Mouse (Mus musculus) CH12.LX (cell line): Measurements from ENCODE around the gene Bmp7. TPM values are rescaled to one million over a fixed set of nuclear protein-coding genes. Genes with fewer than 3 reads are reported as not detected.

ENCODE experiments used
- DNase-seq: peaks from one replicate; pipeline ENCODE4 v3.0.0-alpha.2; 2013; ENCODE audit errors: extremely low read depth
- H3K27ac ChIP-seq: 2 replicates; pipeline ENCODE4 v1.5.1; 2012; ENCODE audit warnings: low read depth, mild to moderate bottlenecking, control low read depth, moderate library complexity; ENCODE audit not compliant: insufficient read depth
- H3K27me3 ChIP-seq: replicated peaks from 2 replicates; pipeline ENCODE3; 2012; ENCODE audit warnings: inconsistent platforms
- H3K36me3 ChIP-seq, 2 experiments: replicated peaks in 1 of 2; 2 replicates each; pipeline versions ENCODE3 to v1.6.1; 2012; ENCODE audit warnings: inconsistent platforms in 1 of 2, low read length in 1 of 2, mild to moderate bottlenecking in 1 of 2, mixed read lengths in 1 of 2, moderate library complexity in 1 of 2; ENCODE audit not compliant: control insufficient read depth in 1 of 2, insufficient read depth in 1 of 2
- H3K4me1 ChIP-seq, 2 experiments: 2 replicates each; pipeline ENCODE4 v1.6.1; 2012; ENCODE audit warnings: inconsistent platforms in 1 of 2, moderate library complexity in 1 of 2; ENCODE audit not compliant: insufficient read depth in 2 of 2, control insufficient read depth in 1 of 2
- H3K4me2 ChIP-seq: 2 replicates; pipeline ENCODE4 v1.6.1; 2012; ENCODE audit warnings: low read depth, mild to moderate bottlenecking, control low read depth; ENCODE audit not compliant: poor library complexity, insufficient read depth, severe bottlenecking
- H3K4me3 ChIP-seq, 3 experiments: fragments of 150-350 bp in 1 of 3; sonication (generic) in 1 of 3; replicated peaks in 1 of 3; 2 replicates each; pipeline versions ENCODE3 to v1.5.1; 2011 to 2012; ENCODE audit warnings: low read depth in 2 of 3, low read length in 2 of 3, mild to moderate bottlenecking in 2 of 3, moderate library complexity in 2 of 3, control low read depth in 1 of 3, improper control_type of control experiment in 1 of 3, inconsistent platforms in 1 of 3, mixed read lengths in 1 of 3; ENCODE audit not compliant: poor library complexity in 1 of 3
- H3K79me2 ChIP-seq: replicated peaks from 2 replicates; pipeline ENCODE4 v1.6.1; 2012; ENCODE audit warnings: mild to moderate bottlenecking, moderate library complexity; ENCODE audit not compliant: control insufficient read depth, poor library complexity, insufficient read depth, severe bottlenecking; ENCODE audit errors: extremely low read depth
- H3K9ac ChIP-seq: 2 replicates; pipeline ENCODE4 v1.6.1; 2012; ENCODE audit warnings: low read depth, mild to moderate bottlenecking, control low read depth, moderate library complexity; ENCODE audit not compliant: insufficient read depth
- H3K9me3 ChIP-seq: replicated peaks from 2 replicates; pipeline ENCODE3; 2012; ENCODE audit warnings: low read length, inconsistent platforms, mixed read lengths
- BHLHE40 ChIP-seq: IDR thresholded peaks from 2 replicates; pipeline ENCODE4 v1.6.1; 2011; ENCODE audit warnings: mild to moderate bottlenecking, low read depth, low read length, improper control_type of control experiment
- CHD1 ChIP-seq: IDR thresholded peaks from 2 replicates; pipeline ENCODE4 v1.6.1; 2012; ENCODE audit warnings: low read depth, low read length, improper control_type of control experiment, inconsistent platforms
- CHD2 ChIP-seq: IDR thresholded peaks from 2 replicates; pipeline ENCODE4 v1.6.1; 2011; ENCODE audit warnings: low read length, improper control_type of control experiment
- CTCF ChIP-seq, 2 experiments: IDR thresholded peaks in 1 of 2; conservative IDR thresholded peaks in 1 of 2; 2 replicates each; pipeline ENCODE4 v1.5.1; 2011 to 2012; ENCODE audit warnings: low read depth in 2 of 2, low read length in 2 of 2, improper control_type of control experiment in 1 of 2, inconsistent platforms in 1 of 2, mild to moderate bottlenecking in 1 of 2, moderate library complexity in 1 of 2
- ELF1 ChIP-seq: IDR thresholded peaks from 2 replicates; pipeline ENCODE4 v1.6.1; 2014; ENCODE audit warnings: low read depth, mild to moderate bottlenecking, inconsistent platforms, low read length, improper control_type of control experiment
- EP300 ChIP-seq: IDR thresholded peaks from 2 replicates; pipeline ENCODE4 v1.6.1; 2011; ENCODE audit warnings: low read length, improper control_type of control experiment
- JUN ChIP-seq: IDR thresholded peaks from 2 replicates; pipeline ENCODE4 v1.6.1; 2011; ENCODE audit warnings: low read depth, mild to moderate bottlenecking, low read length, improper control_type of control experiment, moderate library complexity; ENCODE audit not compliant: insufficient read depth
- MAZ ChIP-seq: IDR thresholded peaks from 2 replicates; pipeline ENCODE4 v1.6.1; 2012; ENCODE audit warnings: low read depth, mild to moderate bottlenecking, inconsistent platforms, low read length, improper control_type of control experiment, moderate library complexity
- MEF2A ChIP-seq: IDR thresholded peaks from 2 replicates; pipeline ENCODE4 v1.6.1; 2014; ENCODE audit warnings: low read depth, mild to moderate bottlenecking, inconsistent platforms, low read length, improper control_type of control experiment, borderline replicate concordance
- MYC ChIP-seq: IDR thresholded peaks from 2 replicates; pipeline ENCODE4 v1.6.1; 2011; ENCODE audit warnings: low read depth, mild to moderate bottlenecking, improper control_type of control experiment, low read length
- NRF1 ChIP-seq: IDR thresholded peaks from 2 replicates; pipeline ENCODE4 v1.6.1; 2014; ENCODE audit warnings: low read depth, mild to moderate bottlenecking, inconsistent platforms, low read length, improper control_type of control experiment, moderate library complexity
- RCOR1 ChIP-seq: conservative IDR thresholded peaks from 2 replicates; pipeline ENCODE4 v1.6.1; 2012; ENCODE audit warnings: low read depth, mild to moderate bottlenecking, inconsistent platforms, low read length, improper control_type of control experiment
- SMC3 ChIP-seq: IDR thresholded peaks from 2 replicates; pipeline ENCODE4 v1.6.1; 2011; ENCODE audit warnings: low read depth, low read length, improper control_type of control experiment
- UBTF ChIP-seq: IDR thresholded peaks from 2 replicates; pipeline ENCODE4 v1.6.1; 2012; ENCODE audit warnings: low read depth, mild to moderate bottlenecking, inconsistent platforms, low read length, improper control_type of control experiment, moderate library complexity
- USF2 ChIP-seq: conservative IDR thresholded peaks from 2 replicates; pipeline ENCODE4 v1.6.1; 2011; ENCODE audit warnings: low read depth, low read length, improper control_type of control experiment
- ZC3H11A ChIP-seq: IDR thresholded peaks from 2 replicates; pipeline ENCODE4 v1.6.1; 2012; ENCODE audit warnings: low read depth, mild to moderate bottlenecking, inconsistent platforms, low read length, improper control_type of control experiment
- ZKSCAN1 ChIP-seq: IDR thresholded peaks from 2 replicates; pipeline ENCODE4 v1.6.1; 2012; ENCODE audit warnings: low read depth, inconsistent platforms, low read length, improper control_type of control experiment, borderline replicate concordance
- ZMIZ1 ChIP-seq: IDR thresholded peaks from 2 replicates; pipeline ENCODE4 v1.6.1; 2012; ENCODE audit warnings: low read depth, mild to moderate bottlenecking, inconsistent platforms, low read length, improper control_type of control experiment
- dilution Hi-C: fragments of 300-500 bp; cut with MboI; formaldehyde crosslinking; loops from 2 replicates; pipeline ENCODE4 v1.14.3; 2020; ENCODE audit warnings: low sequenced_read_pairs; ENCODE audit not compliant: extremely low pct_unique_long_range_greater_than_20kb, extremely low pct_ligation_motif_present
- in situ Hi-C: fragments of 300-500 bp; cut with MboI; formaldehyde crosslinking; loops from 3 replicates; pipeline ENCODE4 v1.14.3; 2019; ENCODE audit warnings: low sequenced_read_pairs, low pct_ligation_motif_present, low pct_unique_long_range_greater_than_20kb, mixed read lengths
- polyA plus RNA-seq: library from polyadenylated mRNA; unstranded; fragments of >175 nt; gene quantifications from 2 replicates; pipeline ENCODE4 v1.2.1, GENCODE M21; 2012; ENCODE audit warnings: low read depth; ENCODE audit not compliant: insufficient read length
- total RNA-seq, 2 experiments: library from RNA; depleted of rRNA; stranded (reverse); fragments of 300-350 nt in 1 of 2; fragments of >200 nt in 1 of 2; gene quantifications; 2 replicates each; pipeline ENCODE4 v1.2.3; 2012 to 2014

Bmp7 gene
- total and polyA plus RNA-seq, 3 experiments = 0.16 to 0.51 (median 0.47) TPM

DNA sequence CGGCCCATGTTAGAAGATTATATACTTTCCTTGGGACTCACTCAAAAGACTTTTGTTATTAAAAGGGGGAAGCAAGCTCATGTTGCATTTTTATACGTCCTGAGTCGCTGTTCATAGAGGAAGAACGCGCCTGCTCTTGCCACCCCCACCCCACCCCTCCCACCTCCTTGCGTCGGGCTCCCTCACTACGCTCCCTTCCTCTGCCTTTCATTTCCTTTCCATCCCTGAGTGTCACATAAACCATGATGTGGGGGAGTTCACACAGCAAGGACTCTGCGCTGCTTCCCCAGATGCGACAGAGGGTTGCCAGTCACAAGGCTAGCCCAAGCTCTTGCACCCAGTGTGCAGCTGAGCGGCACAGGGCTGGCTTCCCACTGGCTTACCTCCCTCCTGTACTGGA, 88.3 kb downstream of the Bmp7 start:
- H3K36me3 ChIP-seq = no peaks in the 10 kb centered on the region
- no peak overlapping the region for H3K4me2 ChIP-seq
- no peak for DNase-seq
- no peaks in the 10 kb centered on the region for H3K79me2 ChIP-seq
- H3K27me3 ChIP-seq = peaks cover 76% of the 10 kb centered on the region
- TF ChIP-seq ZKSCAN1 = no peak
- no peak for TF ChIP-seq USF2
- no peak for TF ChIP-seq BHLHE40
- no peak for TF ChIP-seq MEF2A
- no peak for TF ChIP-seq MAZ
- no peak for TF ChIP-seq UBTF
- TF ChIP-seq ELF1 = no peak
- no peak for TF ChIP-seq EP300
- TF ChIP-seq NRF1 = no peak
- no peak for TF ChIP-seq MYC
- H3K4me1 ChIP-seq = no peaks in the 10 kb centered on the region
- no peak overlapping the region for H3K9ac ChIP-seq
- no peak overlapping the region for H3K4me3 ChIP-seq
- in situ Hi-C loops (no loop called here), dilution Hi-C loops (no loop called here)
- H3K9me3 ChIP-seq = no peaks in the 10 kb centered on the region
- H3K27ac ChIP-seq = no peak overlapping the region

- Histone ChIP-seq H3K9me3 (no peaks in the 10 kb centered on the region), H3K4me1 (no peaks in the 10 kb centered on the region), H3K4me2 (no peak overlapping the region), H3K79me2 (no peaks in the 10 kb centered on the region), H3K4me3 (no peak overlapping the region), H3K9ac (no peak overlapping the region), H3K27ac (no peak overlapping the region), H3K36me3 (no peaks in the 10 kb centered on the region), H3K27me3 (peaks cover 74% of the 10 kb centered on the region)
- dilution Hi-C loops (no loop called here), in situ Hi-C loops (loop anchor here (25.0 kb wide), 1 partner anchor 339 kb away; no protein-coding TSS in a partner anchor)
- peak; percentile 19 for DNase-seq
- peak; percentile 7; the same call in 1 of the 2 replicates for TF ChIP-seq SMC3
- TF ChIP-seq JUN = no peak
- TF ChIP-seq CHD2 = no peak
- TF ChIP-seq CHD1 = no peak
- TF ChIP-seq CTCF (conservative IDR thresholded peaks at IDR 0.05 in 1 of 2, IDR thresholded peaks at IDR 0.05 in 1 of 2; ENCODE audit: low read depth in 2 of 2, low read length in 2 of 2) = peak; percentile 33 to 43
Observed at GRCm38 (mm10) chr2:172848193-172848592, 91.9 kb downstream of the Bmp7 start.

DNA sequence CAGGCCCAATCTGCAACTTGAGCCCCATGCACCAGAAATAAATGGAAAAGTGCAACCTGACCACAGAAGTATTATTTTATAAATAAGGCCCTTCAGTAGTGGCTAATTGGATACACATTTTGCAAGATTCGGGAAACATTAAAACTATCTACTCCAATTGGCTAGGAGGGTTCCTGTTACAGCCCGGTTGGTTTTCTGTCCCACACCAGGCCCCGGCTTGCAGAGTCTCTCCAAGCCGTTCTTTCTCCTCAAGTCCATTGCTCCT, 93.9 kb downstream of the Bmp7 start:
- Histone ChIP-seq H3K4me1 (no peaks in the 10 kb centered on the region), H3K27ac (no peak overlapping the region), H3K79me2 (no peaks in the 10 kb centered on the region), H3K36me3 (no peaks in the 10 kb centered on the region), H3K27me3 (peaks cover 55% of the 10 kb centered on the region), H3K9ac (no peak overlapping the region), H3K4me3 (no peak overlapping the region), H3K9me3 (no peaks in the 10 kb centered on the region), H3K4me2 (no peak overlapping the region)
- dilution Hi-C loops = no loop called here
- TF ChIP-seq ELF1 (no peak), RCOR1 (no peak), ZC3H11A (no peak), CTCF (conservative IDR thresholded peaks at IDR 0.05 in 1 of 2, IDR thresholded peaks at IDR 0.05 in 1 of 2; ENCODE audit: low read depth in 2 of 2, low read length in 2 of 2) (no peak), ZMIZ1 (no peak), MAZ (no peak), MEF2A (no peak)
- no peak for DNase-seq
- in situ Hi-C loops = loop anchor here (25.0 kb wide), 1 partner anchor 341 kb away; no protein-coding TSS in a partner anchor
